Mouse (Mus musculus) bone marrow, adult 2 months (tissue): ENCODE data around the gene Rad51d. TPM values are rescaled to one million over a fixed set of nuclear protein-coding genes. Genes with fewer than 3 reads are reported as not detected.

Experiments
- H3K27ac ChIP-seq: fragments of 200-500 bp; 2 replicates; pipeline ENCODE4 v1.5.1; 2012; ENCODE audit warnings: low read depth, mild to moderate bottlenecking, control low read depth, inconsistent platforms, low read length; ENCODE audit not compliant: control insufficient read depth, poor library complexity, insufficient read depth
- H3K4me1 ChIP-seq: fragments of 200-500 bp; 2 replicates; pipeline ENCODE4 v1.6.1; 2011; ENCODE audit warnings: low read length; ENCODE audit not compliant: control insufficient read depth, insufficient read depth
- H3K4me3 ChIP-seq: fragments of 200-500 bp; replicated peaks from 2 replicates; pipeline ENCODE3; 2011; ENCODE audit warnings: mild to moderate bottlenecking, low read depth, low read length, control low read depth; ENCODE audit not compliant: control insufficient read depth
- CTCF ChIP-seq: fragments of 200-500 bp; IDR thresholded peaks from 2 replicates; pipeline ENCODE4 v1.5.1; 2011; ENCODE audit warnings: low read length, control low read depth; ENCODE audit not compliant: control insufficient read depth, insufficient read depth
- POLR2A ChIP-seq: fragments of 200-500 bp; IDR thresholded peaks from 2 replicates; pipeline ENCODE4 v1.6.1; 2011; ENCODE audit warnings: low read depth, mild to moderate bottlenecking, control low read depth, low read length, borderline replicate concordance; ENCODE audit not compliant: control insufficient read depth
- WGBS: fragments of 180-500 bp; shearing (Covaris S2); methylation state at CpG from one replicate; pipeline ENCODE4 v1.1.7; 2018; 5-methylcytosine and 5-hydroxymethylcytosine counted together
- polyA plus RNA-seq: library from polyadenylated mRNA; stranded (reverse); fragments of >200 nt; gene quantifications from 2 replicates; pipeline ENCODE4 v1.2.4, GENCODE M21; 2011; ENCODE audit warnings: low replicate concordance; ENCODE audit not compliant: missing spikeins, insufficient read depth, insufficient read length

Rad51d gene
- polyA plus RNA-seq, 1 experiment = 9.8 TPM

DNA sequence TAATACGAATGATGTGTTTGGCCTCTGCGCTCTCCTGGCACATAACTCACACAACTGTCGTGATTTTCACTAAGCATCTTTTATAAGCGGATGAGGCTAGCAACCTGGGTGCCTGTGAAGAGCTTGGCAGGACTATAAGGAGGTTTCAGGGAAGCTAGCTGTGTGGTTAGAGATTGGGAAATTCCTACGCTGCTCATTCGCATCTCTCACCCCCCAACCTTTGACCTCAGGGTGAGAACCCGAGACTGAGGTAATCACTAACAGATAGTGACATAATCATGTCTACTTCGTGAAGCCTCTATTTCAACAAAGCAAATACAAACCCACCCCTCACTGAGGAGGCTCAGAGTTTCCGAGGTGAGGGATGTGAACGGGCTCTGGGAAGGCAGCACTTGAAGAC is 30.4 kb upstream of the Rad51d start:
- H3K27ac ChIP-seq = no peak overlapping the region
- no peaks in the 10 kb centered on the region for H3K4me1 ChIP-seq
- WGBS = 52% methylated on average over 10 of the region's 10 CpGs
- no peak for TF ChIP-seq POLR2A
- no peak for TF ChIP-seq CTCF
- no peak overlapping the region for H3K4me3 ChIP-seq

DNA sequence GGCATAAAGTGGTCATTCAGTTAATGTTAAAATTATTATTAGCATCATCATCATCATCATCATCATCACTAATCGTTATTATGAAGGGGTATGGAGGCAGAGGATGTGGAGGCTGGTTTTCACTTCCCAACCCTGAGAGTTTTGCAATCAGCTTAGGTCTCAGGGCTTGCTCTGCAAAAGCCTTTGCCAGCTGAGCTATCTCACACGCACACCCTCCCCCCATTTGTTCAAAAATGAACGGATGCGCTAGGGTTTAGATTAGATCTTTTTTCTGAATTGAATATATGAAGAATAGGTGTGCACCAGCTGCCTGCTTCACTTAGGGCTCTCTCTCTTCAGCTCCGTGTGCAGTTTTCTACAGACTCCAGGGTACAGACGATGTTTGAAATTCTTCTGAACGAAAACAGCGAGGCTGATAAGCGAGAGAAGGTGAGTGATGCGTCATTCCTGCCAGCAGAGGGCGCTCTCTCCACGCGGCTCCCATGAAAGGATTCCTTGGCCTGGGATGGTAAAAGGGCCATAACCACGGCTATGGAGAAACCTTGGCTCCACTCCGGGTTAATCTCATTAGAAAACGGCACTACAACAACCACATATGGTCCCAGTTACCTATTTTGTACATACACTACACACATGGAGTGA is 24.4 kb upstream of the Rad51d start:
- TF ChIP-seq POLR2A = no peak
- TF ChIP-seq CTCF = peak; percentile 99

DNA sequence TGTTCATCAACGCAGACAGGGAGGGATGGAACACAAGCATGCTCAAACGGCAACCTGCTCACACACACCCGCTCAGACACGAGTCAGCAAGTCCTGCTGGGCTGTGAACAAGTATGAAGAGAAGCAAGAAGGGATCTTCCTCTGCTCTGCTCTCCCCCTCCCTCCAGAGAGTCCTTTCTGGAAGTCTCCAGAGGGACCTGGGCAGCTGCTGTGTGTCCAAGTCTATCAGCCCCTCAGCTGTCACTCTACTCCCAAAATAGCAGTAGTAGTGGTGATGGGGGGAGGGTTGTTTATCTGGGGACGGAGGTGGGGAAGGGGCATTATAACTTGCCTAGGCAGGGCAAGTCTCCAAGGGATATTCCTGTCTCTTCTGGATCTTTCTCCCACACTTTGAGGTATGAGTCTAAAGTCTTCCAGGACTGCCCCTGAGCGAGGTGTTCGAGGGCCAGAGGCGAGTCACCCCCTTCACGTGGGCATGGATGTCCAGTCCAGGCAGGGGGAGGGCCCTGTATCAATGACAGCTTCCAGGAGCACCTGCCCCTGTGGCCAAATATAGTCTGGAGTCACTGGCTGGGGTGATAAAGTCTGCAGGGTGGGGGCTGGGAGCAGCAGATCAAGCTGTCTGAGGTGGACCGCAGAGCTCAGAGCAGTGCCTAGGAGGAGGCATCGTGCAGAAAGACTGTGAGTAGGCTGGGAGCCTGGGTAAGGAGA is 20.4 kb upstream of the Rad51d start:
- Histone ChIP-seq H3K4me3 (no peak overlapping the region), H3K27ac (no peak overlapping the region), H3K4me1 (no peaks in the 10 kb centered on the region; the same call in 1 of the 2 replicates)
- TF ChIP-seq CTCF = no peak
- no peak for TF ChIP-seq POLR2A
- WGBS = 79% methylated on average over 11 of the region's 11 CpGs

More for the DNA sequence above, 24.4 kb upstream of the Rad51d start:
- H3K27ac ChIP-seq = no peak overlapping the region
- WGBS = 5% methylated on average over 16 of the region's 16 CpGs
- H3K4me3 ChIP-seq = no peak overlapping the region
- H3K4me1 ChIP-seq = no peaks in the 10 kb centered on the region

DNA sequence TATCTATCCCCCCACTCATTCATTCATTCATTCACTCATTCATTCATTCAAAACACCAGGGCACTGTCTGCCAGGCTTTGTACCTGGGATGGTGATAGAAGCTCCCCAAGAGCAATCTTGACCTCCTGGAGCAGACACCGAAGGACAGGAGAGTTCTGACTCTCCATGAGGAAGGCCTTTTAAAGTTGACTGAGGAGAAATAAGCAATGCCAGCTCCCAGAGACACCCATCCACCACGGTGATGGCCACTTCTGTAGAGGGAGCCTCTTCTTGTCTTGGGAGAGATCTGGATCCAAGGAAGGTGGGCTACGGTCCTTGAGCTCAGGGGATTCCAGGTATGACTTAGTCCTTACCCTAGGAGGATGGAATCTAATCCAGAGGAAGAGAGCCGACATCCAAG is 19.8 kb upstream of the Rad51d start, which contains the start of gene Unc45b:
Gene Unc45b (plus strand): TSS at position 301 of the 400 bp plus-strand sequence.
- H3K27ac ChIP-seq = no peak within 1 kb of the TSS
- no peak within 1 kb of the TSS for H3K4me3 ChIP-seq
- no peaks in the 10 kb centered on the region; the same call in 1 of the 2 replicates for H3K4me1 ChIP-seq
- WGBS = 84% methylated on average over 4 of the region's 4 CpGs
- no peak for TF ChIP-seq CTCF
- TF ChIP-seq POLR2A = no peak

DNA sequence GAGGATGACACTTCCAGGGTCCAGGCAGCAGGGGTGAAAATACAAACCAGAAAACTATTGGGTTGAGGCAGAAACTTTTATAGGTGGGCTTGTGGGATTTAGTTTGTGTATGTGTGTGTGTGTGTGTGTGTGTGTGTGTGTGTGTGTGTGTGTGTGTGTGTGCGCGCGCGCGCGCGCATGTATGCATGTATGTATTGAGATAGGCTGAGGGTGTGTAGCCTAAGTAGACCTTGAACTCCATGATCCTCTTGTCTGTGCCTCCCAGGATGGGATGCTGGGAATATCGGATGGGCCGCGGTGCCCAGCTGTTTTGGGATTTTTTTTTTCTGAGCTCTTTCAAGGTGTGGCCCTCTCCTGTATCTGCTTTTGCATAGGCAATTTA is 18.2 kb upstream of the Rad51d start:
- WGBS = 51% methylated on average over 10 of the region's 10 CpGs

DNA sequence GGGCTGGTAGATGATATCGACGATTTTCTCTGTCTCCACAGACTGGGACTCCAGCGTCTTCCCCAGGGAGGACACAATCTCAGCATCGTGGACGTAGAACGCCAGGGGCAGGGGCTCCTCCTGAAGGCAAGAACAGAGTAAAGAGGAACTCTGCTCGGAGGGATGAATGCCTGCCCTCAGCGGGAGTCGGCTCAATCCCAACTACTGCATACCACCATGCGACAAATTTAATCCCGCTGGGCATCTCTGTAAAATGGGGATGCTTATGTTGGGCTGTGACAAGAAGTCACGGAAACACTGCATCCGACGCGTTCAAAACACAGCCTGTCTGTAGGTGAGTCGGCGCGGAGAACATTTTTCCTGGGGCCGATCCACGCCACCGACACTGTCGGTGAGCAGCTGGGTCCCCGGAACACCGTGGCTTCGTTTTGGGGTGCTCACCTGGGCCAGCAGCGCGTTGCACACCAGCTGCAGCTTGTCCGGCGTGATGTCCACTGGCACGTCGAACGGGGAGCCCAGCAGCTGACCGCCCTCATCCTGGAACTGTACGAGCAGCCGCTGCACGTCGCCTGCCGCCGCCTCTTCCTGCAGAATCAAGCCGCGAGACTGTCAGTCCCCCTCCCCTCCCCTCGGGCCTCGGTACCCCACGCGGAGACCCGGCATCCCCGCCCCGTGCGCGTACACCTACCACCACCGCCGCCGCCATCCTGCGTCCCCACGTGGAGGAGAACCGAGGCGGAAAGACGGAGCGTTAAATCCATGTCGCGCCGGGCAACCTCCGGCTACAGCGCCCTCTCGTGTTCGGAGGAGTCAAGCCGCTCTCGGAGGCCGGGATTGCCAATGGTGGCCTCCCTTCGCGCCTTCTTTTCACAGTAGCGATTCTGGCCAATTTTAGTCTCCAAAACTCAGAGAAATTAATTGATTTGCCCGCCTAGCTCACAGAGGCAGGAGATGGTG is 17.5 kb upstream of the Rad51d start, which contains the start of gene Nle1:
Gene Nle1 (minus strand): TSS at position 761 of the 957 bp plus-strand sequence.
- Histone ChIP-seq H3K27ac (no peak within 1 kb of the TSS), H3K4me1 (no peaks in the 10 kb centered on the region; the same call in 1 of the 2 replicates), H3K4me3 (peak within 1 kb of the TSS; percentile 91)
- 1% methylated on average over 73 of the region's 73 CpGs for WGBS
- TF ChIP-seq POLR2A (peak; percentile 32; the same call in 1 of the 2 replicates), CTCF (peak; percentile 89)

More for the DNA sequence above, 18.2 kb upstream of the Rad51d start:
- no peak overlapping the region for H3K27ac ChIP-seq
- peak overlapping the region; percentile 27 for H3K4me3 ChIP-seq
- no peak for TF ChIP-seq POLR2A
- no peak for TF ChIP-seq CTCF
- no peaks in the 10 kb centered on the region; the same call in 1 of the 2 replicates for H3K4me1 ChIP-seq

DNA sequence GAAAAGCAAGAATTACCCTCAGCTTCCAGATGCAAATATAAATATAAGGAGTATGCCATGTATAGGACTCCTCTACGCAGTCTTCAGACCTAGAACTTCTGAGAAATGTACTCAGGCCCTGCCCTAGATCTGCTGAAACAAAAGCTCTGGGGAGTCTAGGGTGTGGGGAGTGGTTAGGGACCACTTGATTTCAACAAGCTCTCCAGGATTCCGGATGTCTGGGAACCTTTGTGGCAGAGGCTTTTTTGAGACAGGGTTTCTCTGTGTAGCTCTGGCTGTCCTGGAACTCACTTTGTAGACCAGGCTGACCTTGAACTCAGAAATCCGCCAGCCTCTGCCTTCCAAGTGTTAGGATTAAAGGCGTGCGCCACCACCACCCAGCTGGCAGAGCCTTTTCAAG is 15.4 kb upstream of the Rad51d start:
- H3K4me3 ChIP-seq = no peak overlapping the region
- TF ChIP-seq POLR2A (no peak), CTCF (no peak)
- no peak overlapping the region for H3K27ac ChIP-seq
- 86% methylated on average over 5 of the region's 5 CpGs for WGBS
- H3K4me1 ChIP-seq = no peaks in the 10 kb centered on the region; the same call in 1 of the 2 replicates

DNA sequence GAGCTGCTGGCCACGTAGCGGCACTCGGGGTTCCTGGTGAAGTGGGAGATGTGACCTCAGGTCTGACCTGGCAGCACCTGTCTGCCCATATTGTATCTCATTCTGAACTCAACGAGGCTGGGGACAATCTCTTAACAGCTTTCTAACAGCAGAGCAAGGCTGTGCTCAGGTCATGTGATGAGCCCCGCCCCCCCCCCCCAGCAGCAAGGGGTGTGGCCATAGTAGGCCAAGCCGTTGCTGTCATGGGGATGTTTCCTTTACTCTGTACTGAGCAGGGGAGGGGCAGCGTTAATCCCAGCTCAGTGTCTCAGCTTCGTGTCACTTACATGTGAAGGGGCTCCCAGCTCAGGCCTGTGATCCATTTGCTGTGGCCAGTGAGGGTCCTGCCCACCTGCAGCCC is 14.5 kb upstream of the Rad51d start:
- no peaks in the 10 kb centered on the region; the same call in 1 of the 2 replicates for H3K4me1 ChIP-seq
- no peak overlapping the region for H3K4me3 ChIP-seq
- 52% methylated on average over 8 of the region's 8 CpGs for WGBS
- no peak overlapping the region for H3K27ac ChIP-seq
- TF ChIP-seq CTCF (no peak), POLR2A (no peak)
